Mouse (Mus musculus) kidney, postnatal 0 days (tissue): Measurements from ENCODE around the gene Strn4. TPM values are rescaled to one million over a fixed set of nuclear protein-coding genes. Genes with fewer than 3 reads are reported as not detected.

Source experiments
- ATAC-seq: fragments of 200-750 bp; cut with Nextera tagmentation; replicated peaks from 2 replicates; pipeline ENCODE4 v1.8.0; 2017; ENCODE audit warnings: low read depth, moderate number of reproducible peaks, moderate TSS enrichment, moderate library complexity; ENCODE audit not compliant: low FRiP score
- DNase-seq: peaks from one replicate; pipeline ENCODE4 v3.0.0-alpha.2; 2016; ENCODE audit warnings: low spot score
- H3K27ac ChIP-seq: fragments of 300-500 bp; sonication (generic); 2 replicates; pipeline ENCODE4 v1.5.1; 2014; ENCODE audit warnings: mild to moderate bottlenecking
- H3K27me3 ChIP-seq: fragments of 300-500 bp; sonication (generic); 2 replicates; pipeline ENCODE4 v1.6.1; 2014; ENCODE audit warnings: low read length, mixed read lengths; ENCODE audit not compliant: insufficient read depth
- H3K36me3 ChIP-seq: fragments of 300-500 bp; sonication (generic); 2 replicates; pipeline ENCODE4 v1.6.1; 2014; ENCODE audit warnings: low read length, mixed read lengths; ENCODE audit not compliant: insufficient read depth
- H3K4me1 ChIP-seq: fragments of 300-500 bp; sonication (generic); replicated peaks from 2 replicates; pipeline ENCODE4 v1.6.1; 2014; ENCODE audit warnings: antibody characterized with exemption, low read length, mixed read lengths; ENCODE audit not compliant: insufficient read depth
- H3K4me2 ChIP-seq: fragments of 300-500 bp; sonication (generic); 2 replicates; pipeline ENCODE4 v1.6.1; 2014; ENCODE audit warnings: mild to moderate bottlenecking, low read length, moderate library complexity, mixed read lengths
- H3K4me3 ChIP-seq: fragments of 300-500 bp; sonication (generic); replicated peaks from 2 replicates; pipeline ENCODE4 v1.5.1; 2014; ENCODE audit warnings: low read depth, low read length
- H3K9ac ChIP-seq: fragments of 300-500 bp; sonication (generic); 2 replicates; pipeline ENCODE4 v1.6.1; 2014; ENCODE audit warnings: low read depth, low read length
- H3K9me3 ChIP-seq: fragments of 300-500 bp; sonication (generic); replicated peaks from 2 replicates; pipeline ENCODE4 v1.6.1; 2016; ENCODE audit warnings: low read length, inconsistent platforms, mixed read lengths
- CTCF ChIP-seq: IDR thresholded peaks from 2 replicates; pipeline ENCODE4 v1.5.1; 2016; ENCODE audit warnings: antibody characterized with exemption, low read depth, mild to moderate bottlenecking, moderate library complexity
- WGBS: fragments of 180-500 bp; shearing (Covaris S2); extraction: QIAGEN DNeasy Blood & Tissue Kit; methylation state at CpG from one replicate; pipeline ENCODE4 v1.1.7; 2014; 5-methylcytosine and 5-hydroxymethylcytosine counted together
- polyA plus RNA-seq: library from polyadenylated mRNA; unstranded; fragments of >200 nt; fragmentation: Nextera tagmentation; extraction: Ambion mirVana; gene quantifications from 2 replicates; pipeline ENCODE4 v1.2.1, GENCODE M21; 2015

Gene Strn4
- polyA plus RNA-seq, 1 experiment from 2014 or later: 65.4 TPM

DNA sequence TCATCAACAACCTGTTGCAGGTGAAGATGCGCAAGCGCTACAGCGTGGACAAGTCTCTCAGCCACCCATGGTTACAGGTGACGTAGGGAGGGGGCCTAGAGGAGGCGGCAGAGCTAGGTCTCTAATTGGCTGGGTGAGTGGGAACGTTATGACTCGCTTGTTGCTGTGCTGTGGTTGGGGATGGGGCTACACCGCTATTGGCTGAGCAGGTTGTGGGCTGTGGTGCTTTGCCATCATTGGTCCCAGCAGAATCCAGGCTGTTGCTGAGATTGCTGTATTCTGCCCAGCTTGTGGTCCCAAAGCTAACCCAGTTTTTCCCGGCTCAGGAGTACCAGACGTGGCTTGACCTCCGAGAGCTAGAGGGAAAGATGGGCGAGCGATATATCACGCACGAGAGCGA, 53.8 kb downstream of the Strn4 start:
- H3K4me1 ChIP-seq: no peaks in the 10 kb centered on the region
- peak; percentile 96 for DNase-seq
- H3K4me2 ChIP-seq: peak overlapping the region; percentile 13; the same call in 1 of the 2 replicates
- H3K4me3 ChIP-seq: 0 out of 2 replicates have a peak overlapping the region, but pooled peaks have one; percentile 8
- no peaks in the 10 kb centered on the region for H3K27me3 ChIP-seq
- 0 out of 2 replicates have a peak, but pooled peaks cover 5% of the 10 kb centered on the region for H3K36me3 ChIP-seq
- WGBS: 19% methylated on average over 16 of the region's 16 CpGs
- H3K27ac ChIP-seq: no peak overlapping the region
- peak; percentile 95 for ATAC-seq
- no peaks in the 10 kb centered on the region for H3K9me3 ChIP-seq
- no peak overlapping the region for H3K9ac ChIP-seq
- no peak for TF ChIP-seq CTCF

DNA sequence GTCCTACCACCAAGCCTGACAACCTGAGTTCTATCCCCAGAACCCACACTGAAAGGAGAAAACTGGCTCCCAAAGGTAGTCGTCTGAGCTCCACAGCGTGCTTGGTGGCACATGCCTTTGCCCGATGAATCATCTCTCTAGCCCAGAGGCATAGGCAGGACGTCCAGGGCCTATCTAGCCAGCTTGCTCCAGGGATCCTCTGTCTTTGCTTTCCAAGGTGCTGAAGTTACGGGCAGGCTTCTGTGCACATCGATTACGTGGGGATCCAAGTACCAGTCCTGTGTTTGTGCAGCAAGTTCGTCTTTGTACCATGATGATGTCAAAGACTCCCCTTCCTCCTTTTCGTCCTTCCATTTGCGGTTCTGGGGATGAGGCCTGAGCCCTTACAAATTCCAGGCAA, 55.9 kb downstream of the Strn4 start:
- WGBS: 82% methylated on average over 10 of the region's 10 CpGs
- no peaks in the 10 kb centered on the region for H3K27me3 ChIP-seq
- DNase-seq: peak; percentile 32
- no peaks in the 10 kb centered on the region for H3K36me3 ChIP-seq
- no peak overlapping the region for H3K27ac ChIP-seq
- no peak overlapping the region for H3K4me3 ChIP-seq
- no peaks in the 10 kb centered on the region for H3K9me3 ChIP-seq
- no peak overlapping the region for H3K9ac ChIP-seq
- no peak for TF ChIP-seq CTCF
- ATAC-seq: no peak
- no peak overlapping the region for H3K4me2 ChIP-seq
- H3K4me1 ChIP-seq: 0 out of 2 replicates have a peak, but pooled peaks cover under 1% of the 10 kb centered on the region

DNA sequence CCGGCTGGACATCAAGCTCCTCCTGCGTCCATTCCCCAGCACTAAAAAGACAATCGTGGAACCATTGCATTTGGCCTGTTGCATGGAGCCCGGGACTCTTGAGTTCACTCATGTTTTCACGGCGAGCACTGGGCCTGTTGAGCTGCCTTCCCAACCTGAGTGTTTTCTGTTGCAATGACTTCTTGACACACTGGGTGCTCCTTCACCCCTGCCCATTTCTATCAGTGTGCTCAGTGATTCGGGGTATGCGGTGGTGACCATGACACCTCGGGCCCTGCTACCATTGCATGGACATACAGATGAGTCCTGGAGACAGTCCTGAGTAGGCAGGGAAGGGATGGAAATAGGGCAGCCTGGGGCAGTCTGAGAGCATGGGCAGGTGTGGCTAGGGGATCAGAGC, 56.8 kb downstream of the Strn4 start:
- no peak overlapping the region for H3K9ac ChIP-seq
- 0 out of 2 replicates have a peak, but pooled peaks cover 5% of the 10 kb centered on the region for H3K4me1 ChIP-seq
- no peak for ATAC-seq
- H3K36me3 ChIP-seq: no peaks in the 10 kb centered on the region
- H3K27me3 ChIP-seq: no peaks in the 10 kb centered on the region
- WGBS: 87% methylated on average over 9 of the region's 9 CpGs
- no peak for DNase-seq
- H3K4me2 ChIP-seq: no peak overlapping the region
- H3K27ac ChIP-seq: no peak overlapping the region
- H3K9me3 ChIP-seq: no peaks in the 10 kb centered on the region
- no peak overlapping the region for H3K4me3 ChIP-seq
- TF ChIP-seq CTCF: no peak

DNA sequence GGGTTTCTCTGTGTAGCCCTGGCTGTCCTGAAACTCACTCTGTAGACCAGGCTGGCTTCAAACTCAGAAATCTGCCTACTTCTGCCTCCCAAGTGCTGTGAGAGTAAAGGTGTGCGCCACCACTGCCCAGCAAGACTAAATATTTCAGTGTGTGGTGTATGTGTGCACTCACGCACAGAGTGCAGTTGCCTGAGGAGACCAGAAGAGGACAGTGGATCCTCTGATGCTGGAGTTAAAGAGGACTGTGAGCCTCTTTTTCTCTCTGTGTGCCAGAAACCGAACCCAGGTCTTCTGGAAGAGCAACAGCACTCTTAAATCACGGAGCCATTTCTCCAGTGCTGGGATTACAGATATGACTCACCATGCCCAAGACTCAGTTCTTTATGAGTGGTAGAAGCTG, 57.7 kb downstream of the Strn4 start:
- Histone ChIP-seq H3K27ac (no peak overlapping the region), H3K36me3 (no peaks in the 10 kb centered on the region), H3K4me3 (no peak overlapping the region), H3K27me3 (no peaks in the 10 kb centered on the region), H3K9ac (no peak overlapping the region), H3K4me1 (0 out of 2 replicates have a peak, but pooled peaks cover 5% of the 10 kb centered on the region), H3K4me2 (no peak overlapping the region), H3K9me3 (no peaks in the 10 kb centered on the region)
- no peak for ATAC-seq
- 95% methylated on average over 4 of the region's 4 CpGs for WGBS
- no peak for TF ChIP-seq CTCF
- no peak for DNase-seq

DNA sequence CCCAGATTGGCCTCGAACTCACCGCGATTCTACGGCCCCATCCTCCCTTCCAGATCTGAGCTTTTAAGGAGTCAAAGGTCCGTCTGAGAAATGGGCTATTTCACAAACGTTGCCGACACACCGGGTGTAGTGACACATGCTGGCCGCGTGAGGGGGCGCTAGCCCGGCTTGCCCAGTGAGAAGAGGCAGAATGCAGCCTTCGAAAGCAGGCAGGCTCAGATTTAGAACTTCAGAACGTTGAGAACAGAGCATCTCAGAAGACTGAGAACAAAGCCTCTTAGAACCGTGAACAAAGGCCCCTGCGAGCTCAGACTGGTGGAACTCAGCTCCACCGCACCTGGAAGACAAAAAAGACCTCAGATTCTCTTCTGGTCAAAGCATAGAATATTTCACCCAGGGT, 58.5 kb downstream of the Strn4 start:
- Histone ChIP-seq H3K9ac (no peak overlapping the region; the same call in 1 of the 2 replicates), H3K9me3 (no peaks in the 10 kb centered on the region), H3K27me3 (no peaks in the 10 kb centered on the region), H3K4me1 (0 out of 2 replicates have a peak, but pooled peaks cover 5% of the 10 kb centered on the region), H3K27ac (peak overlapping the region; percentile 85), H3K4me3 (peak overlapping the region; percentile 16), H3K4me2 (peak overlapping the region; percentile 47), H3K36me3 (no peaks in the 10 kb centered on the region)
- 3% methylated on average over 17 of the region's 17 CpGs for WGBS
- peak; percentile 91 for DNase-seq
- peak; percentile 93 for TF ChIP-seq CTCF
- ATAC-seq: no peak

DNA sequence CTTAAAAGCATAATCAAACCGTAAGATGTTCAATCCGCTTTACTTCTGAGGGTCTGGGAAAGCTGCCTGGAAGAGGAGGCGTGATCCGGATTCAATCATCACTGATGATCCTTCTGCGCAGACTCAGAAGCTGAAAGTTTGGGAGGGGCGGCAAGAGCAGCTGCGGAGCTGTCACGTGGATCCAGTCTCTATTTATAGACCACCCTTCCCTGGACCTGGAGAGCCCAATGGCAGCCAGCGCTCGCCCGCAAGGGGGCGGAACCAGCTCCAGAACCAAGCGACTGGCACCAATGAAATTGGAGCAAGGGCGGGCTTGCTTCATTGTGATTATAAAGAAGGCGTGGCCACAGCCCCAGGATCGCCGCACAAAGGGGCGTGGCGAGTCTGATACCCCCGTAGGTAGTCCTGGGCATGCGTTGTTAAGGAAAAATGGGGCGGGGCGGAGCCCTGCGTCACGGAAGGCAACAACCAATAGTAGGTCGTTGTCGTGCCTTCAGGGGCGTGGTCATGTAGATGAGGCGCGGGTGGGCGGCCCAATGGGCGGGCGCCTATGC, 59.1 kb downstream of the Strn4 start:
- H3K9ac ChIP-seq: peak overlapping the region; percentile 72; the same call in 1 of the 2 replicates

DNA sequence AGATGAGACGGTGACA, 59.4 kb downstream of the Strn4 start, which contains the start of gene Dact3:
Dact3 (plus strand) TSS at position 8 of the 16 bp plus-strand sequence.
- no peaks in the 10 kb centered on the region for H3K9me3 ChIP-seq
- 0% methylated on average over 1 of the region's 1 CpGs for WGBS

More for the DNA sequence above, 59.1 kb downstream of the Strn4 start:
- 0 out of 2 replicates have a peak, but pooled peaks cover 5% of the 10 kb centered on the region for H3K4me1 ChIP-seq
- no peaks in the 10 kb centered on the region for H3K9me3 ChIP-seq
- H3K4me3 ChIP-seq: peak overlapping the region; percentile 64
- WGBS: under 1% methylated on average over 33 of the region's 33 CpGs
- H3K4me2 ChIP-seq: peak overlapping the region; percentile 83
- no peaks in the 10 kb centered on the region for H3K27me3 ChIP-seq
- DNase-seq (peak; percentile 100), ATAC-seq (peak; percentile 98)
- TF ChIP-seq CTCF: peak; percentile 70
- H3K36me3 ChIP-seq: no peaks in the 10 kb centered on the region
- H3K27ac ChIP-seq: peak overlapping the region; percentile 85

More for the DNA sequence above, 59.4 kb downstream of the Strn4 start, which contains the start of gene Dact3:
- peak within 1 kb of the TSS; percentile 64 for H3K4me3 ChIP-seq
- DNase-seq: no peak
- H3K4me2 ChIP-seq: peak within 1 kb of the TSS; percentile 83
- no peak for TF ChIP-seq CTCF
- H3K4me1 ChIP-seq: peaks cover 6% of the 10 kb centered on the region
- ATAC-seq: no peak
- no peaks in the 10 kb centered on the region for H3K27me3 ChIP-seq
- peak within 1 kb of the TSS; percentile 72 for H3K9ac ChIP-seq
- H3K27ac ChIP-seq: peak within 1 kb of the TSS; percentile 85
- no peaks in the 10 kb centered on the region for H3K36me3 ChIP-seq
